Mouse (Mus musculus): ENCODE results near the gene Hacd1. TPM values are rescaled to one million over a fixed set of nuclear protein-coding genes. Genes with fewer than 3 reads are reported as not detected.

Gene Hacd1
- polyA plus RNA-seq, 1 experiment, result 45.1 TPM

- TF ChIP-seq CTCF (IDR thresholded peaks at IDR 0.05; ENCODE audit: extremely low read depth, insufficient read length, insufficient replicate concordance, low read depth, low read length) (no peak), POLR2A (IDR thresholded peaks at IDR 0.05; ENCODE audit: low read depth, low read length) (no peak)
- 45% methylated on average over 4 of the region's 4 CpGs for WGBS
- H3K27ac ChIP-seq (ENCODE audit: insufficient read depth, low read depth, low read length), result no peak overlapping the region
Measured at GRCm38 (mm10) chr2:13808008-13808407, 247.9 kb downstream of the Hacd1 start.

GRCm38 (mm10) chr2:13806120-13806519, 249.8 kb downstream of the Hacd1 start:
- TF ChIP-seq POLR2A (IDR thresholded peaks at IDR 0.05; ENCODE audit: low read depth, low read length) (no peak), CTCF (IDR thresholded peaks at IDR 0.05; ENCODE audit: extremely low read depth, insufficient read length, insufficient replicate concordance, low read depth, low read length) (no peak)
- 88% methylated on average over 3 of the region's 3 CpGs for WGBS

More at GRCm38 (mm10) chr2:13808008-13808407, 247.9 kb downstream of the Hacd1 start:
- Histone ChIP-seq H3K4me1 (ENCODE audit: control insufficient read depth, insufficient read depth, insufficient read length, low read length) (no peaks in the 10 kb centered on the region), H3K36me3 (ENCODE audit: control insufficient read depth, insufficient read depth, low read length) (no peaks in the 10 kb centered on the region), H3K4me3 (ENCODE audit: low read depth, low read length) (no peak overlapping the region), H3K27me3 (ENCODE audit: control insufficient read depth, insufficient read depth, low read length) (no peaks in the 10 kb centered on the region)

GRCm38 (mm10) chr2:13800639-13801038, 255.3 kb downstream of the Hacd1 start:
- H3K36me3 ChIP-seq (ENCODE audit: control insufficient read depth, insufficient read depth, low read length), result no peaks in the 10 kb centered on the region
- no peaks in the 10 kb centered on the region for H3K27me3 ChIP-seq (ENCODE audit: control insufficient read depth, insufficient read depth, low read length)
- TF ChIP-seq CTCF (IDR thresholded peaks at IDR 0.05; ENCODE audit: extremely low read depth, insufficient read length, insufficient replicate concordance, low read depth, low read length), result no peak
- no peak for TF ChIP-seq POLR2A (IDR thresholded peaks at IDR 0.05; ENCODE audit: low read depth, low read length)
- no peak overlapping the region for H3K27ac ChIP-seq (ENCODE audit: insufficient read depth, low read depth, low read length)
- H3K4me1 ChIP-seq (ENCODE audit: control insufficient read depth, insufficient read depth, insufficient read length, low read length), result no peaks in the 10 kb centered on the region
- no peak overlapping the region for H3K4me3 ChIP-seq (ENCODE audit: low read depth, low read length)
- WGBS, result 80% methylated on average over 2 of the region's 2 CpGs

More at GRCm38 (mm10) chr2:13806120-13806519, 249.8 kb downstream of the Hacd1 start:
- Histone ChIP-seq H3K36me3 (ENCODE audit: control insufficient read depth, insufficient read depth, low read length) (no peaks in the 10 kb centered on the region), H3K27ac (ENCODE audit: insufficient read depth, low read depth, low read length) (no peak overlapping the region), H3K4me1 (ENCODE audit: control insufficient read depth, insufficient read depth, insufficient read length, low read length) (no peaks in the 10 kb centered on the region), H3K27me3 (ENCODE audit: control insufficient read depth, insufficient read depth, low read length) (no peaks in the 10 kb centered on the region), H3K4me3 (ENCODE audit: low read depth, low read length) (no peak overlapping the region)

Other genes starting within 250 kb of the Hacd1 start
- gene Stam, start 18.0 kb upstream of the Hacd1 start, polyA plus RNA-seq (2012; rRNA removed), result 5.0 and 9.6 TPM in 2 replicates
- gene Tmem236, start 118.4 kb upstream of the Hacd1 start, polyA plus RNA-seq (2012; rRNA removed), result 13.8 and 36.8 TPM in 2 replicates
- gene Mrc1, start 173.3 kb upstream of the Hacd1 start, polyA plus RNA-seq (2012; rRNA removed), result 0.34 and 0.37 TPM in 2 replicates